Mouse (Mus musculus): ENCODE measurements around the gene Cirbp. TPM values are rescaled to one million over a fixed set of nuclear protein-coding genes. Genes with fewer than 3 reads are reported as not detected.

The Cirbp gene
- polyA plus RNA-seq, 1 experiment from 2014 or later = 274 TPM

DNA sequence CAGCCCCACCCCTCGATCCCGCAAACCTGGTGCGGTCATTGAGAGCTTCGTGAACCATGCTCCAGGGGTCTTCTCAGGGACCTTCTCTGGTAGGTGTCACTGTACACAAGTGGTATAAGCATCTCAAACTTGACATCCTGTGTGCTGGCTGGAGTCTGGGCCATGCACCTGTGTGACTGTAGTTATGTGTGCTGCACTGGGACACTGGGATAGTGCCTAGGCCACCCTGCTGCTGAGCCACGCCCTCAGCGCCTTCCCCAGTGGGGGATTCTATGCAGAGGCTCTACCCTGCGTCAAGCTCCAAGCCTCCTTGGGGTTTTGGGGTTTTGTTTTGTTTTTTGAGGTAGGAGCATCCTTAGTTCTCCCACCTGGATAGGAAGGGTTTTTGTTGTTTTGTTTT, 11.4 kb upstream of the Cirbp start:
- no peaks in the 10 kb centered on the region for H3K9me3 ChIP-seq (replicated peaks)
- ATAC-seq = no peak
- H3K27ac ChIP-seq = 0 out of 2 replicates have a peak overlapping the region, but pooled peaks have one; percentile 20
- 87% methylated on average over 7 of the region's 7 CpGs for WGBS
- H3K27me3 ChIP-seq = no peaks in the 10 kb centered on the region
- H3K4me2 ChIP-seq = peak overlapping the region; percentile 99; the same call in 1 of the 2 replicates
- H3K4me3 ChIP-seq = 0 out of 2 replicates have a peak overlapping the region, but pooled peaks have one; percentile 99
- peaks cover 75% of the 10 kb centered on the region for H3K36me3 ChIP-seq (ENCODE audit: poor library complexity, severe bottlenecking)
- peaks cover 77% of the 10 kb centered on the region for H3K4me1 ChIP-seq
- peak overlapping the region; percentile 100 for H3K9ac ChIP-seq

DNA sequence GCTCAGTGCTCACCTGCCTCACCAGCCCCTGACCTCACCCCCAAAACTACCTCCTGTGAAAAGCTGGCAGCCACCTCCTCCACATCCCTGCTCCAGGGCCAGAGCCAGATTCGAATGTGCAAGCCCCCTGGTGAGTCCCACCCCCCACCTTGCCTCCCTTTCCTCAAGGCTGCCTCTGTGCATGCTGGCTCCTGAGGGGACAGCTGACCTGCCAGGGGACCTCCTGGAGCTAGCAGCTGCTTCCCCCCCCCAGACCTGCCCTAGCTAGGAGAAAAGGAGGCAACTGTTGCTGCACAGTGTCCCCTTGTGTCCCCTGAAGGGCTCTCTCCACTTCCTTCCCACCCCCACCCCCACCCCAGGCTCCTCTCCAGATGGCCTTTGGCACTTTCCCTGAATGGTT, 10.5 kb upstream of the Cirbp start:
- Histone ChIP-seq H3K27ac (peak overlapping the region; percentile 36; the same call in 1 of the 2 replicates), H3K9me3 (replicated peaks) (no peaks in the 10 kb centered on the region), H3K9ac (peak overlapping the region; percentile 100), H3K4me1 (peaks cover 83% of the 10 kb centered on the region), H3K27me3 (no peaks in the 10 kb centered on the region), H3K36me3 (ENCODE audit: poor library complexity, severe bottlenecking) (peaks cover 75% of the 10 kb centered on the region), H3K4me2 (peak overlapping the region; percentile 10; the same call in 1 of the 2 replicates), H3K4me3 (0 out of 2 replicates have a peak overlapping the region, but pooled peaks have one; percentile 7)
- WGBS = 86% methylated on average over 1 of the region's 1 CpGs
- ATAC-seq = no peak

DNA sequence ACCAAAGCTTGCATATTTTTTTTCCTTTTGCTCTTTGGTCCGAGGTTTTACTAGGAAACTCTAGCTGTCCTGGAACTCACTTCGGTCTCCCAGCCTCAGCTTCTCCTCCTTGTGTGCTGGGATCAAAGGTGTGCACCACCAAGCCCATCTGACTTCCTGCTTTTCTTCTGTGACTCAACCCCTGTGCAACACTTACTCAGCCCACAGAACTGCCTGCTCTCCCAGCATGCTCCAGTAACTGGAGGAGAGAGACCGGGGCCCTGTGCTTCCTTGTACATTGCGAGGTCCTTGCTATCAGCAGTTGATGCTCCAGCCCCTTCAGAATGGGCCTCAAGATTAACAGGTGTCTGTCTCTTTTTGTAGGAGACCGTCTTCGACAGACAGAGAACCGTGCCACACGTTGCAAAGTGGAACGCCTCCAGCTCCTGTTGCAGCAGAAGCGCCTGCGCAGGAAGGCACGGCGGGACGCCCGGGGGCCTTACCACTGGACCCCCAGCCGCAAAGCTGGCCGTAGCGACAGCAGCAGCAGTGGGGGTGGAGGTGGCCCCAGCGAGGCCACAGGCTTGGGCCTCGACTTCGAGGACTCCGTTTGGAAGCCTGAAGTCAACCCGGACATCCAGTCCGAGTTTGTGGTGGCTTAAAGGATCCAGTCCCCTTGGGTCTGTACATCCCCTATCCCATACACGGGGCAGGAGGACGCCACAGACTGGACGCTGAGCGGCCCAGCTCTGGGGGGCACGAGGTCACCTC, 9.6 kb upstream of the Cirbp start:
- Histone ChIP-seq H3K36me3 (ENCODE audit: poor library complexity, severe bottlenecking) (peaks cover 74% of the 10 kb centered on the region), H3K4me2 (peak overlapping the region; percentile 19; the same call in 1 of the 2 replicates), H3K9me3 (replicated peaks) (no peaks in the 10 kb centered on the region), H3K27me3 (no peaks in the 10 kb centered on the region), H3K4me3 (0 out of 2 replicates have a peak overlapping the region, but pooled peaks have one; percentile 8), H3K27ac (peak overlapping the region; percentile 89; the same call in 1 of the 2 replicates), H3K9ac (0 out of 2 replicates have a peak overlapping the region, but pooled peaks have one; percentile 43), H3K4me1 (peaks cover 92% of the 10 kb centered on the region)
- WGBS = 87% methylated on average over 29 of the region's 29 CpGs
- ATAC-seq = no peak

DNA sequence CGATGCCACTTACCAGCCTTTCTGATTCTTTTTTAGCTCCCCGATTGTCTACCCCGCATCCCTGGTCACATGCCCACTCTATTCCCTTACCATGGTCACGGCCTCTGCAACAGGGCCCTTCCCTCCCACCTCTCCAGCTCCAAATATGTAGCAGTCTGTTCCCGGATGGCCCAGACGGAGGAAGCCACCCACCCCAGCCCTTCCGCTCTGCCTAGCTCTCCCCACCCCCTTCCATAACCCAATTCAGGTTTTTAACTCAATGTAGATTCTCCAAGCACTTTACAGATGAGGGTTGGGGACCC, 9.1 kb upstream of the Cirbp start:
- Histone ChIP-seq H3K4me1 (peaks cover 96% of the 10 kb centered on the region), H3K36me3 (ENCODE audit: poor library complexity, severe bottlenecking) (peaks cover 68% of the 10 kb centered on the region), H3K27me3 (no peaks in the 10 kb centered on the region), H3K9ac (peak overlapping the region; percentile 43; the same call in 1 of the 2 replicates), H3K4me2 (peak overlapping the region; percentile 19; the same call in 1 of the 2 replicates), H3K27ac (peak overlapping the region; percentile 89; the same call in 1 of the 2 replicates), H3K4me3 (0 out of 2 replicates have a peak overlapping the region, but pooled peaks have one; percentile 8), H3K9me3 (replicated peaks) (no peaks in the 10 kb centered on the region)
- ATAC-seq = no peak
- WGBS = 65% methylated on average over 7 of the region's 7 CpGs

DNA sequence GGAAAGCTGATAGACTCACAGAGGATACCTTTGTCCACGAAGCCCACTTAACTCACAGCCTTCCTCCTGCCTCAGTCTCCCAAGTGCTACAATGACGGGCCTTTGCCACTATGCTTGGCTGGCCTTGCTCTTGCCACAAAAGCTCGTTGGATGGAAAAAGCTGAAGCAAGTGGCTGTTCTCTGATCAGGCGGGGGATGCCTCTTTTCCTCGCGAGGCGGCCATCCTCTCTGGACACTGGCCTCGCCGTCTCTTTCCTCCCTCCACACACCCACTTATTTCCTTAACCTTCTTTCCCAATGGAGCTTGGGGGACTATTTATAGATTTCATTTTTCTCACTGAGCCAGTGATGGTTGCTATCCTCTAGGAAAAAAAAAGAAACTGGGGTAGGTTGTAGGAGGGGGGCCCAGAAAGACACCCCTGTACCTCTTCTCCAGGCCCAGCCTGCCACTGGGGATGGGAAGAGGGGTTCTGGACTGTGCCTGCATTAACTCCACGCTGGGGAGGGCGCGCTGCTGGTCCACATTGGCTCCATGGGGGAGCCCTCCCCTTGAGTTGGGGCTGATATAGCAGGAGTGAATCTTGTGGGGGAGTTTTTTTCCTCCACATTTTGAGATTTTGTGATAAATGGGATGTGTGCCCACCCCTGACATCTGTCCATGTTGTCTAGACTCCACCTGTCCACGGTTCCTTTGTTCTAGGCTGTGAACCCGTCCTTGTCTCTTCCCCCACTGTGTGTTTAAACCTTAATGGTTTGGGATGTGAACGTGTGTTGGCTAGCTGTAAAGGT, 8.4 kb upstream of the Cirbp start:
- Histone ChIP-seq H3K4me2 (0 out of 2 replicates have a peak overlapping the region, but pooled peaks have one; percentile 9), H3K4me3 (peak overlapping the region; percentile 17; the same call in 1 of the 2 replicates), H3K9ac (peak overlapping the region; percentile 43), H3K36me3 (ENCODE audit: poor library complexity, severe bottlenecking) (peaks cover 62% of the 10 kb centered on the region), H3K4me1 (peaks cover 91% of the 10 kb centered on the region), H3K27me3 (no peaks in the 10 kb centered on the region), H3K9me3 (replicated peaks) (no peaks in the 10 kb centered on the region), H3K27ac (peak overlapping the region; percentile 89)
- WGBS = 56% methylated on average over 15 of the region's 15 CpGs
- ATAC-seq = no peak

DNA sequence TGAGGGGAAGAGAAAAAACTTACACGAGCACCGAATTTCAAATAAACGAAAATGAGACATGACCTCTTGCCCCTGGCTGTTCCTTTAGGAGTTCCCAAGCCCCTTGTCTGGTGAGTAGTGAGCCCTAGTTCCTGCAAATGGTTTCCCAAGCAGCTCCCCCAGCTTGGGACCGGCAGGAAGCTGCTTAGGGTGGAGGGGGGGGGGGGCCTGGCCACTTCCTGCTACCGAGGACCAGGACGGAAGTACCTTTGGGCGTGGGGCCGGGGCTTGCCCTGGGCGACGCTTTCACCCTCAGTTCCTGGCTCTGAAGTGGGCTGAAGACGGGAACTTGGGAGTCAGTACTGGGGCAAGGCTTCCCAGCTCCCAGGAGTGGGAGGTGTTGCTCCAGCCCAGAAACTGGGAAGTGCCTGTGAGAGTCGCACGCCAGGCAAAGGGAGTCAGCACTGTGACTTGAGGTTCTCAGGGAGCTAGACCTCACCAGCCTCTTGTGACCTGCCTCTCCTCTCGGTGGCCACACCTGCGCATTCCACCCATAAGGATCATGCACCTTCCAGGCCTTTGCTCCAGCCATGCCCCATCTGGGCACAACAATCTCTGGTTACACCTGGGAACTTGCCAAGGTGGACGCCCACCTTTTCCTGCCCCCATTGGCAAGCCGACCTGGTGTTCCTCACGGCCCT, 7.3 kb upstream of the Cirbp start:
- H3K4me3 ChIP-seq = peak overlapping the region; percentile 43
- ATAC-seq = no peak
- H3K27me3 ChIP-seq = no peaks in the 10 kb centered on the region
- peak overlapping the region; percentile 62; the same call in 1 of the 2 replicates for H3K9ac ChIP-seq
- peaks cover 51% of the 10 kb centered on the region for H3K36me3 ChIP-seq (ENCODE audit: poor library complexity, severe bottlenecking)
- 18% methylated on average over 18 of the region's 18 CpGs for WGBS
- H3K4me2 ChIP-seq = peak overlapping the region; percentile 68
- peak overlapping the region; percentile 89 for H3K27ac ChIP-seq
- H3K9me3 ChIP-seq (replicated peaks) = no peaks in the 10 kb centered on the region
- peaks cover 80% of the 10 kb centered on the region for H3K4me1 ChIP-seq

DNA sequence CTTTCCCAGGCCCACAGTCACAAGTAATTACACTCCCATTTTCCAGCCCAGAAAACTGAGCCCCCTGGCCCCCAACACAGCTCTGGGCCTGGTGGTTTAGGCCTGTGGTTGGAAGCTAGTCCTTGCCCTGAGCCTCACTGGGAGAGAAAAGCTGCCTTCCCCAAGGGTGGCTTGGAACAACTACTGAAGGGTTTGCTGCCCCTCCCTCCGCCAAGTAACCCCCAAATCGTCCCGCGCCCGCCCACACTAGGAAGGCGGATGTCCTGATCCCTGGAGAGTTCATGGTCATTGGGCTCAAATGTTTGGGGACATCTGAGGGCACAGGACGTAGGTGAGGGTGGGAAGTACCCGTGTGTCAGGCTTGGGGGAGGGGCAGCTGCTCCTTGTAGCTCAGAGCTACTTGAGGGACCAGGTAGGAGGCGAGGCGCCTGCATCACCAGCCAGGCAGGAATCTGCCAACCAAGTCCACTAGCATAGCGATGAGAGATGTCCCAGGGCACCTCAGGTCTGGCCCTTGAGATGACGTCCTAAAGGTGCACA, 6.7 kb upstream of the Cirbp start:
- H3K9me3 ChIP-seq (replicated peaks) = no peaks in the 10 kb centered on the region
- ATAC-seq = peak; percentile 6; the same call in 1 of the 2 replicates
- H3K27ac ChIP-seq = peak overlapping the region; percentile 89
- peaks cover 76% of the 10 kb centered on the region for H3K4me1 ChIP-seq
- H3K9ac ChIP-seq = peak overlapping the region; percentile 62
- H3K27me3 ChIP-seq = no peaks in the 10 kb centered on the region
- 5% methylated on average over 12 of the region's 12 CpGs for WGBS
- peaks cover 44% of the 10 kb centered on the region for H3K36me3 ChIP-seq (ENCODE audit: poor library complexity, severe bottlenecking)
- H3K4me3 ChIP-seq = peak overlapping the region; percentile 43
- H3K4me2 ChIP-seq = peak overlapping the region; percentile 68

DNA sequence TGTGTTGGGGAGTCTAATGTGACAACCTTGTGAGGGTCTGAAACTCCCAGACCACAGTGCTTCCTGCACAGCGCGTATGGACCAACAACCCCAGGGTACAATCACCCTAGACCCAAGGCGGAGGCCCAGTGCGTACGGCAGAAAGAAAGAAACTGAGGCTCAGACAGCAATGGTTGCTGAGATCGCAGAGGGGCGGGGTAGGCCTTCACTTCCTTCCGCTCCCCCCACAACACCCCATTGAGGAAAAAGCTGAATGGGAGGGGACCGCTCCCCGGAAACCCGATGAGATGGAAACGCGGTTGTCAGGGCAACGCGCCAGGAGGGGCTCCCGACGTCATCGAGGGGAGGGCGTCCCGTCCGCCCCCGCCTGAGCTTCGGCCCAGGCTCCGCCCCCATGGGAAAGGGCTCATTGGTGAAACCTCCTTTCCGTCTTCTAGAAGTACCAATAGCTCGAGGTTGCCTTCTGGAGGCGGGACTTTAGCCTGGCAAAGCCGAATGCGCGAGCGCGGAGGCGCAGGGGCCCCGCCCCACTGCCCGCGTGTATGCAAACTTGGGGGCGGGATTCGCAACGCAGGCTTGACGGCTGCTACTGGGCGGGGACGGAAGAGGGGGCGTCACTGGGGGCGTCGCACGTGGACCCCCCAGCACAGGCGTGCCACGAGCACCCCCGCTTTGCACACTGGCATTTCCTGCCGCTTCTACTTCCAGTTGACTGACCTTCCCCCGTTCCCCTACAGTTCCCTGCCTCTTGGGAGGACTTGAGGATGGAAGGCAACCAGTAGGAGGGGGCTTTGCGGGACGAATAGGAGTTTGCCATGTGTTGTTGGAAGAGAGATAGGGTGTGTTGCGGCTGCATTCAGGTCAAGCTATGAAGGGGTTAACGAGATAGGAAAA, 6.0 kb upstream of the Cirbp start:
- H3K4me2 ChIP-seq = peak overlapping the region; percentile 68
- peak; percentile 87 for ATAC-seq
- no peaks in the 10 kb centered on the region for H3K27me3 ChIP-seq
- H3K36me3 ChIP-seq (ENCODE audit: poor library complexity, severe bottlenecking) = peaks cover 37% of the 10 kb centered on the region
- peak overlapping the region; percentile 62 for H3K9ac ChIP-seq
- H3K4me1 ChIP-seq = peaks cover 76% of the 10 kb centered on the region
- WGBS = under 1% methylated on average over 54 of the region's 55 CpGs
- H3K9me3 ChIP-seq (replicated peaks) = no peaks in the 10 kb centered on the region
- peak overlapping the region; percentile 89 for H3K27ac ChIP-seq
- H3K4me3 ChIP-seq = peak overlapping the region; percentile 43

DNA sequence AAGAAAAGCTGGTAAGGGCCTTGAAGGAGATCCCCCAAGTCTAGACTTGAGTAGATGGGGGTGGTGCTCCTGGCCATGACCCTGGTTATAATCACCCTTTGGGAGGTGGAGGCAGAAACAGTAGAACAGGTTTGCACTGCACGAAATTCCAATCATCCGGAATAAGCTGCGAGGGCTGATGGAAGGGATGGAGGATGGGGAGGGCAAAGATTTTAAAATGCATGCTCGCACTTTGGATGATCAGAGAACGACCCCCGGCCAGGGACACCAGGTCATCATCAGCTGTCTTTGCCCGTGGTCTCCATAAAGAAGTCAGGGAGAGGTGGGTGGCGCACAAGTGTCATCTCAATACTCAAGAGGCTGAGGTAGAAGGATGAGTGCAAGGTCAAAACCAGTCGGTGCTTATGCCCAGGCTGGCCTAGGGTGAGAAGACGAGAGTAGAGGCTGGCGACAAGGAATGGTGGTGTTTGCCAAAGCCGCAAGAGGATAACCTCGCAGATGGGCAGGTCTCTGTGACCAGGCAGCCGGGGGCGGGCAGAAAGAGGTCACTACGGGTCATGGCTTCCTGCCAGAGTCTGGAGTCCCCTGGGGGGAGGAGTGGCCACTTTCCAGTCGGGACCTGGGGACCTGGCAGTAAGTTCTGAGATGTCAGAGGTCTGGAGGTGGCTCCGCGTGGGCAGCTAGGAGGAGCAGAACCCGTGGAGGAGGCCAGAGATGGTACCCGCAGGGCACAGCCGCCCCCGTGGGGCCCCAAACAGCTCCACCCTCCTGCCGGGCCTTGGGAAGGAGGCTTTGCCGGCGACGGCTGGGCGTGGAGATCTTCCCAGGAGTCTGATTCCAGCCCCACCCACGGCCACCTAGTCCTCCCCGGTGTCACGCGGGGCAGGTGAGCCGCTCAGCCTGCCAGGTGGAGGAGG, 5.1 kb upstream of the Cirbp start:
- peaks cover 74% of the 10 kb centered on the region for H3K4me1 ChIP-seq
- H3K4me3 ChIP-seq = peak overlapping the region; percentile 43
- 2% methylated on average over 31 of the region's 33 CpGs for WGBS
- H3K36me3 ChIP-seq (ENCODE audit: poor library complexity, severe bottlenecking) = peaks cover 28% of the 10 kb centered on the region
- H3K9ac ChIP-seq = peak overlapping the region; percentile 54
- H3K9me3 ChIP-seq (replicated peaks) = no peaks in the 10 kb centered on the region
- H3K4me2 ChIP-seq = peak overlapping the region; percentile 68
- no peaks in the 10 kb centered on the region for H3K27me3 ChIP-seq
- ATAC-seq = no peak
- peak overlapping the region; percentile 40 for H3K27ac ChIP-seq

Data from forebrain, embryonic 13.5 days (tissue).